Mouse (Mus musculus) kidney, embryonic 14.5 days (tissue): ENCODE results near the gene Tmem131. TPM values are rescaled to one million over a fixed set of nuclear protein-coding genes. Genes with fewer than 3 reads are reported as not detected.

Experiments used
- ATAC-seq: fragments of 200-750 bp; cut with Nextera tagmentation; 2 replicates; pipeline ENCODE4 v1.8.0; 2017; ENCODE audit warnings: moderate number of reproducible peaks, mild to moderate bottlenecking, moderate TSS enrichment, moderate library complexity; ENCODE audit not compliant: low FRiP score, low TSS enrichment
- H3K27ac ChIP-seq: fragments of 300-500 bp; sonication (generic); 2 replicates; pipeline ENCODE4 v1.5.1; 2014; ENCODE audit warnings: low read depth, mild to moderate bottlenecking, low read length, moderate library complexity, mixed read lengths
- H3K27me3 ChIP-seq: fragments of 300-500 bp; sonication (generic); 2 replicates; pipeline ENCODE4 v1.6.1; 2014; ENCODE audit warnings: mild to moderate bottlenecking, low read length; ENCODE audit not compliant: control insufficient read depth, insufficient read depth
- H3K36me3 ChIP-seq: fragments of 300-500 bp; sonication (generic); 2 replicates; pipeline ENCODE4 v1.6.1; 2014; ENCODE audit warnings: low read length, mixed read lengths; ENCODE audit not compliant: control insufficient read depth, insufficient read depth
- H3K4me1 ChIP-seq: fragments of 300-500 bp; sonication (generic); 2 replicates; pipeline ENCODE4 v1.6.1; 2014; ENCODE audit warnings: low read length, mixed read lengths; ENCODE audit not compliant: control insufficient read depth, insufficient read depth
- H3K4me2 ChIP-seq: fragments of 300-500 bp; sonication (generic); replicated peaks from 2 replicates; pipeline ENCODE4 v1.6.1; 2014; ENCODE audit warnings: low read depth, mild to moderate bottlenecking, low read length
- H3K4me3 ChIP-seq: fragments of 300-500 bp; sonication (generic); 2 replicates; pipeline ENCODE4 v1.5.1; 2014; ENCODE audit warnings: mild to moderate bottlenecking, low read length
- H3K9ac ChIP-seq: fragments of 300-500 bp; sonication (generic); 2 replicates; pipeline ENCODE4 v1.6.1; 2014; ENCODE audit warnings: low read depth, mild to moderate bottlenecking, low read length, moderate library complexity
- H3K9me3 ChIP-seq: fragments of 300-500 bp; sonication (generic); 2 replicates; pipeline ENCODE4 v1.6.1; 2016; ENCODE audit warnings: low read length; ENCODE audit not compliant: control insufficient read depth
- WGBS: fragments of 180-500 bp; shearing (Covaris S2); extraction: QIAGEN DNeasy Blood & Tissue Kit; methylation state at CpG from one replicate; pipeline ENCODE4 v1.1.7; 2014; 5-methylcytosine and 5-hydroxymethylcytosine counted together
- polyA plus RNA-seq: library from polyadenylated mRNA; unstranded; fragments of >200 nt; fragmentation: Nextera tagmentation; extraction: Ambion mirVana; gene quantifications from 2 replicates; pipeline ENCODE4 v1.2.1, GENCODE M21; 2014

Gene Tmem131
- polyA plus RNA-seq, 1 experiment from 2014 or later: 22.1 TPM

DNA sequence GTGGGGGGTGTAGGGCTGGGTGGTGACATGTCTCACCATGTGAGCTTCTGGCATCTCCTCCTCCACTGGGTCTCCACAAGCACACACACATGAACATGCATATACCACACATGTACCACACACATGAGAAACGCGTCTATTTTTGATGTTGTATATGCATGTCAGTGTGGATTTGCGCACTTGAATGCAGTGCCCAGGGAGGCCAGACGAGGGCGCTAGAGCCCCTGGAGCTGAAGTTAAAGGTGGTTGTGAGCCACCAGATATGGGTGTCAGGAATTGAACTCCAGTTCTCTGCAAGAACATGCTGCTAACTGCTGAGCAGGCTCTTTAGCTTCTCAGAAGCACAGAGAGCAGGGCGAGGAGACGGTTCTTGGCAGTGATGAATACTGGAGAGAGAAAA, 157.1 kb downstream of the Tmem131 start:
- Histone ChIP-seq H3K9me3 (no peaks in the 10 kb centered on the region), H3K27ac (no peak overlapping the region), H3K4me3 (no peak overlapping the region), H3K4me2 (no peak overlapping the region), H3K27me3 (no peaks in the 10 kb centered on the region), H3K36me3 (peaks cover under 1% of the 10 kb centered on the region), H3K4me1 (no peaks in the 10 kb centered on the region), H3K9ac (no peak overlapping the region)
- no peak for ATAC-seq
- 90% methylated on average over 7 of the region's 7 CpGs for WGBS

DNA sequence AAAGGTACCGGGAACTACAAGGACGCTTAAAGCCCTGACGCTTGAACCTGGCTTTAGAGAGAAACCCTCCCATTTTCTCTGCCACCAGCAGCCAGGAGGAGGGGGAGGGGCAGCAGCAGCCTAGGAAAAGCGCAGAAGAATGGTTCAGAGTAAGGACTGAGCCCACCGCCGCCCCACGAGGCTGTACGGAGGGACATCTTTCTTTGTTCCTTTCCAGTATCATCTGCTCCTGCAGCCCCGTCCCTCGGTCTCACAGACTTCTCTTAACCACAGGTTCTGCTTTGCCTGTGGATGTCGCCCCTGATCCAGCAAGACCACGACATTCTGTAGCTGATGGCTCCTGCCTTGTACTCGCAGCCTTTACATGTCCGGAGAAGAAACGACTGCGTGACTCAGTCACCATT, 158.2 kb downstream of the Tmem131 start:
- Histone ChIP-seq H3K4me1 (no peaks in the 10 kb centered on the region), H3K27me3 (no peaks in the 10 kb centered on the region), H3K9ac (peak overlapping the region; percentile 35; the same call in 1 of the 2 replicates), H3K4me3 (peak overlapping the region; percentile 36), H3K36me3 (no peaks in the 10 kb centered on the region), H3K27ac (no peak overlapping the region), H3K4me2 (peak overlapping the region; percentile 80), H3K9me3 (no peaks in the 10 kb centered on the region)
- 3% methylated on average over 16 of the region's 16 CpGs for WGBS
- peak; percentile 33; the same call in 1 of the 2 replicates for ATAC-seq

- Histone ChIP-seq H3K4me3 (peak overlapping the region; percentile 36), H3K36me3 (no peaks in the 10 kb centered on the region), H3K4me2 (peak overlapping the region; percentile 80), H3K27ac (no peak overlapping the region), H3K9ac (peak overlapping the region; percentile 35; the same call in 1 of the 2 replicates), H3K9me3 (no peaks in the 10 kb centered on the region), H3K27me3 (no peaks in the 10 kb centered on the region), H3K4me1 (no peaks in the 10 kb centered on the region)
- 4% methylated on average over 20 of the region's 20 CpGs for WGBS
- peak; percentile 78 for ATAC-seq
These were observed 158.9 kb downstream of the Tmem131 start for GRCm38 (mm10) chr1:36784365-36785134.

- Histone ChIP-seq H3K36me3 (no peaks in the 10 kb centered on the region), H3K4me3 (no peak overlapping the region), H3K4me2 (no peak overlapping the region), H3K9me3 (no peaks in the 10 kb centered on the region), H3K4me1 (no peaks in the 10 kb centered on the region), H3K9ac (no peak overlapping the region), H3K27ac (no peak overlapping the region), H3K27me3 (no peaks in the 10 kb centered on the region)
- ATAC-seq: no peak
- 78% methylated on average over 11 of the region's 11 CpGs for WGBS
These were observed 161.0 kb downstream of the Tmem131 start for GRCm38 (mm10) chr1:36782476-36782875.

- Histone ChIP-seq H3K9me3 (no peaks in the 10 kb centered on the region), H3K9ac (no peak overlapping the region), H3K4me3 (no peak overlapping the region), H3K36me3 (no peaks in the 10 kb centered on the region), H3K27ac (no peak overlapping the region), H3K27me3 (no peaks in the 10 kb centered on the region), H3K4me2 (no peak overlapping the region), H3K4me1 (no peaks in the 10 kb centered on the region)
- 91% methylated on average over 13 of the region's 13 CpGs for WGBS
- no peak for ATAC-seq
These were observed 162.7 kb downstream of the Tmem131 start for GRCm38 (mm10) chr1:36780793-36781192.

- Histone ChIP-seq H3K27me3 (peaks cover 6% of the 10 kb centered on the region; the same call in 1 of the 2 replicates), H3K27ac (no peak overlapping the region), H3K9ac (no peak overlapping the region), H3K36me3 (no peaks in the 10 kb centered on the region), H3K4me2 (no peak overlapping the region), H3K9me3 (0 out of 2 replicates have a peak, but pooled peaks cover 3% of the 10 kb centered on the region), H3K4me1 (no peaks in the 10 kb centered on the region), H3K4me3 (no peak overlapping the region)
- WGBS: 74% methylated on average over 9 of the region's 9 CpGs
- ATAC-seq: 0 out of 2 replicates have a peak, but pooled peaks have one; percentile 72
These were observed 171.1 kb downstream of the Tmem131 start for GRCm38 (mm10) chr1:36772198-36772934.

DNA sequence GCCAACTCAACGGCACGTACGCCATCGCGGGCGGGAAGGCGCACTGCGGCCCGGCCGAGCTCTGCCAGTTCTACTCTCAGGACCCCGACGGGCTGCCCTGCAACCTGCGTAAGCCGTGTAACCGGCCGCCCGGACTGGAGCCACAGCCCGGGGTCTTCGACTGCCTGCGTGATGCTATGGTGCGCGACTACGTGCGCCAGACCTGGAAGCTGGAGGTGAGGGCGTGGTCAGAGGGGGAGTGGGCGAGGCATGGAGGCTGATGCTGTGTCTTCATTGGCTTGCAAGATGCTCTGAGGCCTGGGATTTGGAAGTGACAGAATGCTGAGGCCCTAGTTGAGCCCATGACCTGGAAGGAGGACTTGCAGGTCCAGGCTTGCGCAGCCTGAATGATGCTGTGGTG, 172.5 kb downstream of the Tmem131 start:
- H3K36me3 ChIP-seq: no peaks in the 10 kb centered on the region
- ATAC-seq: no peak
- H3K9me3 ChIP-seq: 0 out of 2 replicates have a peak, but pooled peaks cover 3% of the 10 kb centered on the region
- H3K27ac ChIP-seq: no peak overlapping the region
- H3K4me2 ChIP-seq: peak overlapping the region; percentile 39
- no peaks in the 10 kb centered on the region for H3K4me1 ChIP-seq
- peaks cover 6% of the 10 kb centered on the region; the same call in 1 of the 2 replicates for H3K27me3 ChIP-seq
- H3K4me3 ChIP-seq: peak overlapping the region; percentile 23
- WGBS: 19% methylated on average over 27 of the region's 27 CpGs
- no peak overlapping the region for H3K9ac ChIP-seq

DNA sequence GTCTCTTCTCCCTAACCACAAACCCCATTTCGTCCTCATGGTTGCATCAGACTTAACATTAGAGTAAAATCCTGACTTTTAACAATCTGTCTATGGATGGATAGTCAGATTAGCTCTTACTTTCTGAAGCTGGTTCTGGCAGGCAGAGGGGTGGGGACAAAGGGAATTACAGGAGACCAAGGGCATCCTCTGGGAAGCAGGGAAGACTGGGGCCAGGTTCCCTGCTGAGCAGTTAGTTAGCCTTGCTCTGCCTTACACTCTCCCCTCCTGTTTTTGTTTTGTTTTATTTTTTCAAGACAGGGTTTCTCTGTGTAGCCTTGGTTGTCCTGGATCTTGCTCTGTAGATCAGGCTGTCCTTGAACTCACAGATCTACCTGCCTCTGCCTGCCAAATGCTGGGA, 173.5 kb downstream of the Tmem131 start:
- no peak for ATAC-seq
- no peak overlapping the region for H3K9ac ChIP-seq
- no peak overlapping the region for H3K4me2 ChIP-seq
- H3K36me3 ChIP-seq: no peaks in the 10 kb centered on the region
- no peak overlapping the region for H3K4me3 ChIP-seq
- H3K27me3 ChIP-seq: peaks cover 6% of the 10 kb centered on the region; the same call in 1 of the 2 replicates
- H3K27ac ChIP-seq: no peak overlapping the region
- WGBS: 84% methylated on average over 1 of the region's 1 CpGs
- 0 out of 2 replicates have a peak, but pooled peaks cover 3% of the 10 kb centered on the region for H3K9me3 ChIP-seq
- no peaks in the 10 kb centered on the region for H3K4me1 ChIP-seq

DNA sequence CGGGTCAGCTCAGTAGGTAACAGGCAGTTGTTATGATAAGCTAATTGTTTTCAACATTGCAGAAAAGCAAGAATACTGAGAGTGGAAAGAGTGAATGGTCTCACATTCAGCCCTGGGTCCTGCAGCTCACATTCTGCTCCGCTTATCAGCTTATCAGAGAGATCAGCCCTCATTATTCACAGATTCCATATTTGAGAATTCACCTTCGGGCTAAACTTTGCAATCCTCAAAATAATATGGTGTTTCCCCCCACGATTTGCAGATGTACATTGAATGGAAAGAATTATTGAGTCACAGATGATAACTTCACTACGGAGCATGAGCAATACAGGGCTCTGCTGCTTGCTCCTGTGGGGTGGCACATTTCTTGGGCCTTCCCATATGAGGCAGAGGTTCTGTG, 174.7 kb downstream of the Tmem131 start:
- peaks cover 6% of the 10 kb centered on the region; the same call in 1 of the 2 replicates for H3K27me3 ChIP-seq
- no peaks in the 10 kb centered on the region for H3K36me3 ChIP-seq
- H3K9ac ChIP-seq: no peak overlapping the region
- no peak overlapping the region for H3K27ac ChIP-seq
- H3K4me2 ChIP-seq: no peak overlapping the region
- no peak overlapping the region for H3K4me3 ChIP-seq
- WGBS: 77% methylated on average over 5 of the region's 5 CpGs
- H3K4me1 ChIP-seq: no peaks in the 10 kb centered on the region
- no peak for ATAC-seq
- no peaks in the 10 kb centered on the region for H3K9me3 ChIP-seq
